Mouse (Mus musculus) left cerebral cortex, postnatal 4 days (tissue): ENCODE data around the gene Inafm2. TPM values are rescaled to one million over a fixed set of nuclear protein-coding genes. Genes with fewer than 3 reads are reported as not detected.

Experiments used
- DNase-seq: peaks from one replicate; pipeline ENCODE4 v3.0.0-alpha.2; 2022
- intact Hi-C: fragments of 180-260 bp; cut with DNase I; formaldehyde crosslinking; loops from one replicate; pipeline ENCODE4 v1.15.1; 2025
- total RNA-seq, 2 experiments: library from RNA; stranded (reverse); gene quantifications; 2 replicates each; pipeline ENCODE4 v1.2.3; 2021

Inafm2 gene
- total RNA-seq, 2 experiments from 2014 or later, result 17.8 to 19.7 TPM

DNA sequence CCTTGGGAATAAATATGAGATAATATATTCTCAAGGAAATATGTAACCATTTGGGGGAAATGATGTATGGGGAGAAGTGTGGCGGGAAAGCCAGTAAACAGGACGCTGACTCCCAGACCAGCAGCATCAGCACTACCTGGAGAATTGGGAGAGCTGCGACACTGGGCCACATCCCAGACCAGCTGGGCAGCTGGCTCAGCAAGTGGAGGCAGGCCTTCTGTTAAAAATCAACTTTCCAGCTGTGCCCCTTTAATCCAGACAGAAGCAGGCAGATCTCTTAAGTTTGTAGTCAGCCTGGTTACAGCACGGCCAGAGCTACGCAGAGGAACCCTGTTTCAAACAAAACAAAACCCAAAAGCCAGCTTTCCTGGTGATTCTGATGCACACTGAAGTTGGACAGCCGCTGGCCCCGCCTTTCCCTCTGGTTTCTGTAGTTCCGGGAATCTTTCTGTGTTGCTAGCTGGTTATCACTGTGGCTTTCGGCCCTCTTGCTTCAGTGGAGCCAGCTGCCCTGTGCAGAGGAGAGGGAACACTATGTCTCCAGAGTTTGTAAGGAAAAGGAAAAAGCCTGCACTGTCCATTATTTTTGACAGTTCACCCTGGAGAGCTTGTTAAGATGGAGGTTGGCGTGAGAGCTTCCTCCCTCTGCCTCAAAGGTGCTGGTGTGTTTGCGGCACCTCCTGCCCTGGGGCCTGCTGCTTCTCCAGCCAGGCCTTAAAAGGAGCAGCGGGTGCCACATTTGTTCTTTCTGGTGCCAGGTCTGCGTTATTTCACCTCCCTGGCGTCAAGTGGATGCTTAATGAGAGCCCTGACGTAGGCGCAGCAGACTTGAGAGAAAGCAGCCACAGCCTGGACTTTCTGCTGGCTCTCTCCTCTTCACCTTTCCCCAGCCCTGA, 6.6 kb downstream of the Inafm2 start:
- no peak for DNase-seq
- intact Hi-C loops, result no loop called here

DNA sequence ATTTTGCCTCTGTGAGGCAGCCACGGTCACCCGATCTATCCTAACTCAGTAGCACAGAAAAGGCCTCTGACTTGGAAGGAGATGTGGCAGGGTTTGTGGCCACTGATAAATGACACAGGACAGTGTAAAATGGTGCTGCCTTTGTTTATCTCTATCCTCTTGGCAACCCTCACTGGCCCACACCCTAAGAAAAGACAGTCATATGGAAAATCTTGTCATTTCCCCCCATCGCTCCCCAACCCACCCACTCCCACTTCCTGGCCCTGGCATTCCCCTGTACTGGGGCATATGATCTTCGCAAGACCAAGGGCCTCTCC, 7.2 kb downstream of the Inafm2 start:
- intact Hi-C loops, result no loop called here
- no peak for DNase-seq

DNA sequence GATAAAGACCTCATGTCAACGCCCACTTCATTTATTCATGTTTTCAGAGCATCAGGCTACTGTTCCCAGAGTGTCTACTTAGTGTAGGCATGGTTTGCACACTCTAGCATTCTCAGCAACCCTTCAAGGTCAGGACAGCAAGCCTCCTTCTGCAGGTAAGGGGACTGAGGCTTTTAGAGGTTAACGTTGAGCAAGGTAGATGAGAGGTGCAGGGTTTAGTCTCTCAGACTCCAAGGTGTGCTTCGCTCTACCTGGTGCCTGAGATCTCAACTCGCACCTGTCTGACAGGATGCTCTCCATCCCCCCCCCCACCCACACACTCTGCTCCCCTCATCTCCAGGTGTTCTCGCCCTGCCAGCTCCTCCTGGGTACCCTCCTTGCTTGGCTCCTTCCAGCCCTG, 8.6 kb downstream of the Inafm2 start:
- intact Hi-C loops, result no loop called here
- DNase-seq, result no peak

DNA sequence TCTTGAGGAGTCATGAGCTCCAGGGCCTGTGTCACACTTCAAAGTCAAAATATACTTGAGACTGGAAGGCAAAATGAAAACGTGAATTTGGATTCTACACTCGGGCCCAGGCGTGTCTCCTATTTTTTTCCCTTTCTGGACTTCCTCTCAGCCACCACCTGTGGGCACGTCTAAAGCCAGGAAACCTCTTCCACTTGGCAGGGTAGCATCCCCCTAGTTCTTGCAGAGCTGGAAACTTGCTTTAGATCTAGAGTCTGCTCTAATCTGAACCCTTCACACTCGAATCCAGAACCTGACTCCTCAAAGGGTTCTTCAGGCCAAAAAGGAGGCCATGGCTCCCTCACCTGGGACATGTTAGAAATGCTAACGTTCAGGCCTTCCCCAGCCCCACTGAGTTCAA, 9.8 kb downstream of the Inafm2 start:
- intact Hi-C loops, result no loop called here
- no peak for DNase-seq

DNA sequence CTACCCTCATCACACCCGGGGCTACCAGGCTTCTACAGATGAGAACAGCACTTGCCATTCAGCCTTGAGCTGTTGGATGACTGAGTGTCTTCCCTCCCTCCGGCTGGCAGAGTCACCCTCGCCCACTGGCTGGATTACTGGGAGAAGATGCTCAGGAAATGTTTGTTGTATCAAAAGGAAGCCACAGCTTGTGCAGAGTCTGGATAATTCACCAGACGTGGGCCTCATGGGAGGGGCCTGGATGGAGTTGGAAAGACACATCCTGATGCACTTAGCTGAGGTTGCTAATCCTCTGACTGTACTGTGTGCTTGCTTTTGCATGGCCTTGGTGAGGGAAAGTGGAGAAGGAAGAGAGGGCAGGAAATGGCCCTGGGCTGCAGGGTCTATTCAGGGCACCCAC, 10.5 kb downstream of the Inafm2 start:
- intact Hi-C loops, result no loop called here

DNA sequence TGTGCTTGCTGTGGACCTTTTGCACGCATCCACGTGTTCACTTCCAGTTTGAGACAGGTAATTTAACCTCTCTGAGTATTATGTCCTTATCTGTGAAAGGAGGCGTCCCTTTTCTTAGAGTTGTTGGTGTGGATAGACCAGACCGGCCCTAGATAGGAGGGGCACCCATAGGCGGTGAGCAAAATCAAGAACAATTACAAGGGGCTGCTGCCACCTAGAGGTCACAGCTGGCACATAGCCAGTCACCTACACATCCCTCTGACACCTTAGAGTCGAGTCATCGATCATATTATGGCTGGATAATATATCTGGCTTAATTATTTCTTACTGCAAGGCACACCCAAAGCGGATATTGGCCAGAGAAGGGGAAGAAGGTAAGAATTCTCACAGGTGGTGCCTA, 14.3 kb downstream of the Inafm2 start:
- DNase-seq, result peak; percentile 71
- intact Hi-C loops, result no loop called here

More for the DNA sequence above, 10.5 kb downstream of the Inafm2 start:
- DNase-seq, result no peak

DNA sequence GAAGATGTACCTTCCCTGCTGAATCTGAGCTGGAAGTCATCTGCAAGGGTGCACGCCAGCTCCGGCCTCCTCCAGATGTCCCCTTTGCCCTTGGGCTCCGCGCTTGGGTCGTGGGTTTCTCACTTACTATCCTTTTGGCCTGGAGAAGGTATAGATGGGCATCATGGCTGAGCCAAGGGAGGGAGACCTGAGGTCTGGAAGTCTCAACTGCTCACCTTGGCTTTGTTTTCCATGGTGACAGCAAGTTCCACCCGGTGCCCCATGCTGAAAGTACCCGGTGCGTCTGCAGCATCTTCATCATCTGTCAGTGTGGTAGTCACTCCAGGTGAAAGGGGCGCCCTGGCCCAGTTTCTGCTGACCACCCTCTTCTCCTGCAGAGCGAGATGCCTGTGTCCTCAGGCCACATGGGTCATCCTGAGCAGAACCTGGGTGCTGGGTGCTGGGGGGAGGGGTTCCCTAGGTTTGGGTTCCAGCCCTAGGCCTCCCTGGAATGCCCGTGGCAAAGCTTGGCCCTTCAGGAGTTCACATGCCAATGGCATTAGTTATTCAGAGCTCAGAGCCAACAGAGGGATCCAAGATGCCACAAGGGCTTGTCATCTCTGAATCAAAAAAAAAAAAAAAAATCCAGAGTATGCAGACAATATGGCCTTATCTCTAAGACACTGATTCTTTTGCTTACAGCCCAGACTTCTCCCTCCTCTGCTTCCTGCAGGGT, 14.9 kb downstream of the Inafm2 start:
- DNase-seq, result no peak
- intact Hi-C loops, result no loop called here

DNA sequence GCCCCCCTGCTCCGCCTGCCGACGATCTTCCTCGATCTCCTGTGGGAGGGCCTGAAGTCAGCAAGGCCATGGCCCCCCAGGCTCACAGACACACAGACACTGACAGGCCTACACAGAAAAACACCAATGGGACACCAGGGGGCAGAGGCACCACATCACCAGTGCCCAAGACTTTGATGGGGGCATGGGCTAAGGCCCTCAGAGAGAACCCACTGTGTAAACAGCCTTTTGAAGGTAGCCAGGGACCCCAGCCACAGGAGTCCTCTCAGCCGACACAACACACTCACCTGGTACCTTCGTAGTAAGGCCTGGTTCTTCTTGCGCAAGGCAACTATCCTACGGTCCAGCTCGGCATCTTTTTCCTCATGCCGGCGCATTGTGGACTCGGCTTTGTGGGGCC, 15.8 kb downstream of the Inafm2 start:
- no peak for DNase-seq
- intact Hi-C loops, result no loop called here

DNA sequence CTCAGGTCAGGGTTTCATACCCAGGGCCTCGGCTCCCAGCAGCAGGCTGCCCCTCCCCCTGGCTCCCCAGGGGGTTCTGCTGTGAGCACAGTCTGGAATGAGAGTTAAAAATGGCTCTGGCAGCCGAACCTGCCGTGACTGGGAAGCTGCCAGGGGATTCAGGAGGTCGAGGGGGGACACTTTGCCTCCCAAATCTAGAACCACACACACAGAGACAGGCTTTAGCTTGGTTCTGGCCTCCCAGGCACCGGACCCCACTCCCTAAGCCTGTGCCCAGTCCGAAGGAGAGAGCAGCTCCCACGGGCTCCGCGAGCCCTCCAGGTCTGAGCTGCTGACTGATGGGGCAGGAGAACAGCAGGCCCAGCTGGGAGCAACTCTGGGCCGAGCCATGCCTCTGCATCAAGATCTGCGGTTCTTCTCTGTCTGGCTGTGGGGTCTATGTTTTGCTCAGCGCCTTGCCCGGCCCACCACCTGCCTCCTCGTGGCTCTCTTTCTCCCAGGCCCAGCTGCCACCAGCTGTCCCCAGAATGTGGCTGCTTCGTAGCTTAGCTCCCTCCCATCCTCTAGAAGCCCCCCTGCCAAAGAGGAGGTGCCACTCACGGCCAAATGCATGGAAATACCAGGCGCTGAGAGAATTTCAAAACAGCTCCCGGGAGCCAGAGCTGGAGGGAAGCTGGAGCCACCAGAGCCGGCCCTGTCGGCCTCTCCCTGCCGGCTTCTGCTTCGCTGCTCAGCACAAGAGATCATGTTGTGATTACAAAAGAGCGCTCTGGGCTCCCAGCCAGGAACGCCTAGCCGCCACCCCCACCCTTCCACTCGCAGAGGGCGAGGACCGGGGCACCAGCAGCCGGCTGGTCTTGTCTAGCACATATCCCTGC, 16.6 kb downstream of the Inafm2 start, which contains the start of gene Ccdc9b:
Gene Ccdc9b (minus strand): TSS at position 756 of the 878 bp plus-strand sequence.
- peak; percentile 94 for DNase-seq
- intact Hi-C loops, result no loop called here

DNA sequence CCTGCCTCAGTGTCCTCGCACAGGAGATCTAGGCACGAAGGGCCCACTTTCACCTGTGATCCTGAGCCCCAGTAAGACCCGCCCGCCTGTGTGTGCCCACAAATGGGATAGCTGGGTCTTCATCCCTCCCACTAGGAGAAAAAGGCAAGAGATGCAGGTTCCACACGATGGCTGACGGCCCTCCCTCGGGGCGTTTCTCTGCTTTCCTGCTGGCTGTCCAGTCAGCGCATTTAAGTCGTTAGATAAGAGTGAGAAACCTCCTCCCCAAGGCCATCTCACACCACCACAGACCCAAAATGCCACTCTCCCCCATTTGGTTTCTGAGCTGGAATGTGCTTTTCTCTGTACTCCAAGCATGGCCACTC, 17.2 kb downstream of the Inafm2 start:
- no peak for DNase-seq
- intact Hi-C loops, result no loop called here

DNA sequence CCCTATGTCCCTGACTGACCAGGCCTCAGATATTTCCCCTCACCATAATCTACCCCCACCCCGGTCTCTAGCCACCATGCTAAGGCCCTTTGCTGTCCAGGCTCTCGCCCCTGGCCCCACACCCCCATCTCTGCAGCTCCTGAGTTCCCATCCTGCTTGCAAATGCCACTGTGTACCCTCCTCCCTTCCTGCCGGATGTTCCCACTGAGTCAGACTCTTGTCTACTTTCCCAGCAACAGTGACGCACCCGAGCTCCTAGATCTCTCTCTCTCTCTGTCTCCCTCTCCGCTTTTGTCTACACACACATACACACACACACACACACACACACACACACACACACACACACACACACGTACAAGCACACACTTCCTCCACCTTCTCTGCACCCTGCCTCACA, 17.9 kb downstream of the Inafm2 start:
- intact Hi-C loops, result no loop called here
- no peak for DNase-seq

DNA sequence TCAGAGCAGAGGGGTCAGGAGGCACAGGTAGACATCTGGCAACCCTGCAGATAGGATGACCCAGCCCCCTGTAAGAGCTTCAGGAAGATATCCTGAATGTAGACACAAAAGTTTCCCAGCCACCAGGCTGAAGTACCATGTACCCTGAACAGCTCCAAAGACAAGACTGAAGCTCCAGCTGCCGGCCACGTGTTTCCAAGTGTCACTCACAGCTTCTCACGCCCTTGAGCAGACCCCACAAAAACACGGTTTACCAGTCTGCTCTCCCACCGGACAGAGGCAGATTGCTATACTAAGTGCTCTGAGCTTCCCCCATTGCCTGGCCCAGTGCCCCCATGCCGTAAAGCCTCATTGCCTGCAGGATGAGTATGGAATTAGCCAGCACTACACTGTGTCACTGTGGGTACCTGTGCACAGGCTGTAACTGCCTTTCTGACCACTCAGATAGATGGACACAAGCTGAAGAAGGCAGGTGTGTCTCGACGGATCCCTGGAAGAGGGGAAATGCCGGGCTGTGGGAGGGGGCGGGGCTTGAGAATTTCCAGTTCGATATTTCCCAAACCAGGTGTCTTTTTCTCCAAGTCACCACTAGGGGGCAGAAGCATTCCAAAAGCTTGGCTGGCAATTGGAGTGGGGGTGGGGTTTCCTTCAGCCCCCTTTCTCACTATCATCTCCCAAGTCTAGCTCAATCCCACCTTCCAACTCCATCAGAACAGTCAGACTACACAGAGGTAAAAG, 18.7 kb downstream of the Inafm2 start:
- DNase-seq, result peak; percentile 68
- intact Hi-C loops, result no loop called here

DNA sequence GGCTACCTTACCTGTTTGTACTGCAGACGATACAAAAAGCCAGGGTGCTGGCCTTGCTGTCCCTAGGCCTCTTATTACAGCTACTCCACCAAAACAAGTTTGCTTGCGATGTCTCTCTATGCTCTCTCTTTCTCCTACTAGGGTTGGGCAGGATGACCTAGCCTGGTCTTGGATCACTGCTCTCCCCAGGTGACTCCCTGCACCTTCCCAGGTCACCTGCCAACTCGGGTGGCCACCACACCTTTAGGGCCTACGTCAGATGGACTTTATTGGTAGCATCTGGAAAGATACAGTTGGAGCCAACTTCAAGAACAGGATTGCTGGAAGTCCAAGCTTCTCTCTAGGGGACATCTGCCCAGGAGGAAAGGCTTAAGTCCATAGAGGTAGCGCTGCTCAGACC, 19.3 kb downstream of the Inafm2 start:
- no peak for DNase-seq

DNA sequence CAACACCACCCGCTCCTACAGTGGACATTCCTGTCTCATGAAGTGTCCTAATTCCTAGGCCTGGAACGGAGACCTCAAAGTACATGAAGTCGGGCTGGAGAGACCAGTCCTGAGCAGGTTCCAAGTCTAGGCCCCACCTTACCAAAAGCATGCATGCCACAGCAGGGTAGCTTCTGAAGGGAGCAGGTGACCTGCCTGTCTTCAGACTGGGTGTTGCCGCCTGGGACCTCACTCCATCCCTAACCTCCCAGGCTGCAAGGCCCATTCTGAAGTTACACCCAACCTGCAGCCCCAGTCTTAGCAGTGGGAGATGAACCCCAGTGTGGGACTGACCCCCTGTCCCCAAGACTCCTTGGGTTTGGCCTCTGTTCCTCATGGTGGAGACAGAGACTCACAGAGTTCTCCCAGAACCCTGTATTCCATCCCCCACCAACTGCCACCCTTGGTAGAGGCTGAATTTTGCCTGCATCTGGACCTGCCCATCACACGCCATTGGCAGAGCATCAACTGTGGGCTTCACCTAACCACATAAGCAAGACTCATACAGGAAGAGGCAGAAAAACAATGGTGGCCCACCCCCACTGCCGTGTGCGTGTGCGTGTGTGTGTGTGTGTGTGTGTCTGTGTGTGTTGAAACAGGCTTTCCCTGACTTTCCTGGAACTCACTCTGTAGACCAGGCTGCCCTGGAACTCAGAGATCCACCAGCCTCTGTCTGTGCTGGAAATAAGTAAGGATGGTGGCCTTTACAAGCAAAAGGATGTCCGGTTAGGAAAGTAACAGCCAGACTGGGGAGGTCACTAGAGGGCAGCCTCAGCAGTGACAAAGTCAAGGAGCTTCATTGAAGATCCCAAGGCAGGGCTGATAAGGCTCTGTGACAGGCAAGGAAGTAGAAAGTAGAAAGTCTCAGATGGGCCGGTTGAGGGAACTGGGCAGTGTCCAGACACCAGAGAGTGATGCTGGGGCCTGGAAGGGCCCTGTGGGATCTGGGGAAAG, 20.8 kb downstream of the Inafm2 start:
- no peak for DNase-seq
- intact Hi-C loops, result no loop called here

More for the DNA sequence above, 19.3 kb downstream of the Inafm2 start:
- intact Hi-C loops, result no loop called here

DNA sequence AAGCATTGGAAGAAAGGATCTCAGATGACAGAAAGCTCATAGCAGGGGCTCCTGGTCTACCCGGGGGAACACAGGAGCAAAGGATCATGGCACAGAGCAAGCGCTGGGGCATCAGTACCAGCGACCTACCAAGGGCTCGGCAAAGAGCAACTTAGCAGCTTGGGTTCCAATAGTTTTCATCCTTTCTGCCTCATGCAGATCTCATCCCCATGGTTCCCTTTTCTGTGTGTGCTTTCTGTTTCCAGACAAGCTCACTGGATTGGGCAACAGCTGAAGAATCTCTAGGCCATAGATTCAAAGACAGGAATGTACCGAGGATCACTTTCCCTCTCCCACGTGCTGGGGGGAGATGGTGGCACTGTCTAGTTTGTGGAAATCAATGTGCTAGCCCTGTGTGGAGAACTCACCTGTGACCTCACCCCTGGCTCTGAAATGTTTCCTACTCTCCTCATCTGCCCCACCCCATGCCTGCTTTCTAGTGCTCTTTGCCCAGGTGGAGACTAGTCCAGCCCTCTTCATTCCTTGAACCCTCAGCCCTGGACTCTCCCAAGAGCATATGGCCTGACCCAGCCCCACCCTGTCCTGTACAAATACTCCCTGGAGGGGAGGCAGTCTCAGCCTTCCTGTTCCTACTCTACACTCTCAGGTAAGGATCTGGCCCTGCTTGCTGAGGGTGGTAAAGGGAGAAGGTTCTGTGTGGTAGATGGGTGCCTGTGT, 26.8 kb downstream of the Inafm2 start, which contains the start of gene Phgr1:
Gene Phgr1 (plus strand): TSS at position 612 of the 717 bp plus-strand sequence.
- intact Hi-C loops, result no loop called here
- DNase-seq, result no peak

DNA sequence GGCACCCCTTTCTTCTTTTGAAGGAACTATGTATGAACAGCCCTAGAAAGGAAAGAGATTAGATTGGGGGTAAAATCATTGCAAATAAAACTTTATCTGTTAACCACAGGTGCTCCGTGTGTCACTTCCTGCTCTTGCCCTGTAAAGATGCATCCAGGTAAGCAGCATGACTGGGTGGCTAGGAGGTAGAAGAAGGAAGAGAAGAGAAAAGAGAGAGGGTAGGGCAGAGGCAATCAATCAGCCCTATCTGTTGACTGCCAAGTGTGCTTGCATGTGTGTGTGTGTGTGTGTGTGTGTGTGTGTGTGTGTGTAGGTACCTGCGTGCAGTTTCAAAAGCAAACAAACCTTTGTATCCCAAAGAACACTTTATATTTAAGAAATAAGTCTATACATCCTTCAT, 29.0 kb downstream of the Inafm2 start:
- intact Hi-C loops, result no loop called here

DNA sequence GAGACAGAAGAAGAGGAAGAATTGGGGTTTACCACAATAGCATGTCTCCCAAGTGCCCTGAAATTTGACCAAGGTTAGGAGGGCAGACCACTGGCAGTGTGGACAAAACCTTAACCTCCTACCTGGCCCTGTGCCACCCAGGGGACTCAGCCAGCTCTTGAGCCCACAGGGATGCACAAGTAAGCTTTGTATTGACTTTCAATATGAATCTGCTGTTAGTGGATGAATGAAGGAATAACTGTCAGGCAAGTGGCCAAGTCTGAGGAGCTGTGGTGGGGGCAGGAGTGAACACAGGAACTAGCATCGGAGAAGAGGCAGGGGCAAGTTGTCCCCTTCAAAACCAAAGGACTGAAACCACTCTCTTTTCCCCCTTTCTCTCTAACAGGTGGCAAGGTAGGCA, 29.8 kb downstream of the Inafm2 start:
- intact Hi-C loops, result no loop called here
- peak; percentile 63 for DNase-seq

More for the DNA sequence above, 29.0 kb downstream of the Inafm2 start:
- DNase-seq, result no peak

DNA sequence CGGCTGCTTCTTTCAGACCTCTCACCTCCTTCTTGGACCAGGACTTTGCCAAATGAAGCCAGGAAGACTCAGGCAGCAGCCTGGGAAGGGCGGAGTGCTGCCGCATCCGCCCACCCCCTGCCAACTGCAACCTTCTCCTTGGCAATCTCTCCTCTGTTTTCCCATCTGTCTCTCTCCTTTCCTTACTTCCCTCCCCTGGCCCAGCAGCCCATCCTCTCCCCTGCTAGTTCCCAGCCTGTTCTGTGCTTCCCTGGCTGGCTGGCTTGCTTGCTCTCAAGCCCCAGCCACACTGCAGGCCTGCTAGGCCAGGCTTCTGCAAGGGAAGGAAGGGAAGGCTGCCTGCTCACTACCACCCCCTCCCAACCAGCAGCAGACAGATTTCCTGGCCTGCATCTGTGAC, 30.3 kb downstream of the Inafm2 start:
- intact Hi-C loops, result no loop called here
- DNase-seq, result peak; percentile 85

DNA sequence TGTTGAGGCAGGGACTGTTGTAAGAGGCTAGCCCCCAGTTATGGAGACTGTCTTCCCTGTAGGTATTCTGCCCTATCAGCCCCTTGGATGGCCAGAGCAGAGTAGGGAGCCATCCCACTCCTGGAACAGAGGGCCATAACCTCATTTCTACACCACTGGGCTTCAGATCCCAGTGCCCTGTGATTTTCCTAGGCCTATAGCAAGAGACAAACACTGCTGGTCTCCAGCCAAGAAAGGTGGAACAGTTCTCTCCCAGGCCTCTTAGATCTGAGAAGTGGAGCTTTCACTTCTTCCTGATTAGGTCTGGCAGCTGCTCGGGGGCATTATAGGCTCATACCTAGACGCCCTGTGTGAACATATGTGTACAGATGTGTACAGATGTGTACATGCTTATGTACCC, 30.7 kb downstream of the Inafm2 start:
- intact Hi-C loops, result no loop called here
- no peak for DNase-seq
